Mouse (Mus musculus) intestine, embryonic 14.5 days (tissue): ENCODE data around the gene Gm42906. TPM values are rescaled to one million over a fixed set of nuclear protein-coding genes. Genes with fewer than 3 reads are reported as not detected.

ENCODE experiments used
- ATAC-seq: fragments of 200-750 bp; cut with Nextera tagmentation; replicated peaks from 2 replicates; pipeline ENCODE4 v1.8.0; 2017; ENCODE audit warnings: low read depth, moderate number of reproducible peaks, moderate TSS enrichment, moderate library complexity; ENCODE audit not compliant: low FRiP score, low TSS enrichment
- DNase-seq: peaks from one replicate; pipeline ENCODE4 v3.0.0-alpha.2; 2018; ENCODE audit warnings: low spot score
- H3K27ac ChIP-seq: fragments of 300-500 bp; sonication (generic); 2 replicates; pipeline ENCODE4 v1.5.1; 2014; ENCODE audit warnings: low read depth, mild to moderate bottlenecking, control low read depth
- H3K27me3 ChIP-seq: fragments of 300-500 bp; sonication (generic); replicated peaks from 2 replicates; pipeline ENCODE4 v1.6.1; 2014; ENCODE audit warnings: low read length, control low read depth; ENCODE audit not compliant: control insufficient read depth, insufficient read depth
- H3K36me3 ChIP-seq: fragments of 300-500 bp; sonication (generic); 2 replicates; pipeline ENCODE4 v1.6.1; 2014; ENCODE audit warnings: low read length, control low read depth; ENCODE audit not compliant: control insufficient read depth, insufficient read depth
- H3K4me1 ChIP-seq: fragments of 300-500 bp; sonication (generic); replicated peaks from 2 replicates; pipeline ENCODE4 v1.6.1; 2014; ENCODE audit warnings: low read length, control low read depth, mixed read lengths; ENCODE audit not compliant: control insufficient read depth, insufficient read depth
- H3K4me2 ChIP-seq: fragments of 300-500 bp; sonication (generic); 2 replicates; pipeline ENCODE4 v1.6.1; 2014; ENCODE audit warnings: low read length
- H3K4me3 ChIP-seq: fragments of 300-500 bp; sonication (generic); 2 replicates; pipeline ENCODE4 v1.5.1; 2014; ENCODE audit warnings: low read depth, low read length, control low read depth, mixed read lengths
- H3K9ac ChIP-seq: fragments of 300-500 bp; sonication (generic); 2 replicates; pipeline ENCODE4 v1.6.1; 2014; ENCODE audit warnings: mild to moderate bottlenecking, low read length
- H3K9me3 ChIP-seq: fragments of 300-500 bp; sonication (generic); 2 replicates; pipeline ENCODE4 v1.6.1; 2016; ENCODE audit warnings: low read length, control low read depth; ENCODE audit not compliant: control insufficient read depth
- WGBS: fragments of 180-500 bp; shearing (Covaris S2); extraction: QIAGEN DNeasy Blood & Tissue Kit; methylation state at CpG from one replicate; pipeline ENCODE4 v1.1.7; 2014; 5-methylcytosine and 5-hydroxymethylcytosine counted together
- polyA plus RNA-seq: library from polyadenylated mRNA; unstranded; fragments of >200 nt; fragmentation: Nextera tagmentation; extraction: Ambion mirVana; gene quantifications from 2 replicates; pipeline ENCODE4 v1.2.1, GENCODE M21; 2014

Gene Gm42906
- polyA plus RNA-seq, 1 experiment from 2014 or later = not detected

DNA sequence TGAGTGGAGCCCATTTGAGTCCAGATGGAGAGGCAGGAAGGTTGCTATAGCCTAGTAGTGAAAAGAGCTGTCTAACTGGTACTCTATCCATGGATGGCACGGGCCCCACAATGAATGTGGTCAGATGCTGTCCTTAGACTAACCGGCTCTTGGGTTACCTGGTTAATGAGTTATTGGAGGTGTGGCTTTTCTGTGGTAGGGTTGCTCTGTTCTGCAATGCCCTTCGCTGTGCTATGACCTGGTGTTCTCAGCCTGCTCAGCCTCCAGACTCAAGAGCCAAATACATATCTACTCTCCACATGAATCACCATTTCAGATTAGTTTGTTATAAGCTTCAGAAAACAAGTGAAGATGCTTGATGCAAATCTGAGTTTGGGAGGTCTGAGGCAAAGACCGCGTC is 385.1 kb downstream of the Gm42906 start:
- Histone ChIP-seq H3K4me3 (no peak overlapping the region), H3K36me3 (peaks cover 85% of the 10 kb centered on the region), H3K27me3 (no peaks in the 10 kb centered on the region), H3K4me1 (peaks cover 4% of the 10 kb centered on the region; the same call in 1 of the 2 replicates), H3K9me3 (no peaks in the 10 kb centered on the region), H3K27ac (no peak overlapping the region), H3K9ac (no peak overlapping the region), H3K4me2 (no peak overlapping the region)
- DNase-seq (no peak), ATAC-seq (no peak)
- WGBS = 89% methylated on average over 5 of the region's 5 CpGs

DNA sequence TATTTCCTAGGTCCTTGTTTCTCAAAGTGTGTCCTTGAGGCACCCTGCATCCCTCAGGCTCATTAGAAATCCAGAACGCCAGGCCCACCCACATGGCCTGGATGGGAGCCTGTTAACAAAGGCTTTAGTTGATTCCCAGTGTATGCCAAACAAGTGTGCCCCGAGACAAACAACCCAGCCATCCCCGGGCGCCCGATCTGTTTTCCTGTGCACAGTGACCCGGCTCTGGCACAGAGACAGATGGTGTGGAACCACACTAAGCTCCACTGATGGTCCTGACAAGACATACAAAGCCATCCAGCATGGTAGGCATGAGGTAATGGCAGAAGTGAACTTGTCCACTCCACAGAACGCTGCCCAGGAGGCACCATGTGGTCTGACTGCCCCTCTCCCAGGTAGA is 390.1 kb downstream of the Gm42906 start:
- Histone ChIP-seq H3K9ac (no peak overlapping the region), H3K4me1 (no peaks in the 10 kb centered on the region), H3K4me3 (no peak overlapping the region), H3K4me2 (no peak overlapping the region), H3K27me3 (no peaks in the 10 kb centered on the region), H3K9me3 (0 out of 2 replicates have a peak, but pooled peaks cover 4% of the 10 kb centered on the region), H3K36me3 (peaks cover 42% of the 10 kb centered on the region), H3K27ac (no peak overlapping the region)
- ATAC-seq (no peak), DNase-seq (no peak)
- WGBS = 87% methylated on average over 7 of the region's 7 CpGs

DNA sequence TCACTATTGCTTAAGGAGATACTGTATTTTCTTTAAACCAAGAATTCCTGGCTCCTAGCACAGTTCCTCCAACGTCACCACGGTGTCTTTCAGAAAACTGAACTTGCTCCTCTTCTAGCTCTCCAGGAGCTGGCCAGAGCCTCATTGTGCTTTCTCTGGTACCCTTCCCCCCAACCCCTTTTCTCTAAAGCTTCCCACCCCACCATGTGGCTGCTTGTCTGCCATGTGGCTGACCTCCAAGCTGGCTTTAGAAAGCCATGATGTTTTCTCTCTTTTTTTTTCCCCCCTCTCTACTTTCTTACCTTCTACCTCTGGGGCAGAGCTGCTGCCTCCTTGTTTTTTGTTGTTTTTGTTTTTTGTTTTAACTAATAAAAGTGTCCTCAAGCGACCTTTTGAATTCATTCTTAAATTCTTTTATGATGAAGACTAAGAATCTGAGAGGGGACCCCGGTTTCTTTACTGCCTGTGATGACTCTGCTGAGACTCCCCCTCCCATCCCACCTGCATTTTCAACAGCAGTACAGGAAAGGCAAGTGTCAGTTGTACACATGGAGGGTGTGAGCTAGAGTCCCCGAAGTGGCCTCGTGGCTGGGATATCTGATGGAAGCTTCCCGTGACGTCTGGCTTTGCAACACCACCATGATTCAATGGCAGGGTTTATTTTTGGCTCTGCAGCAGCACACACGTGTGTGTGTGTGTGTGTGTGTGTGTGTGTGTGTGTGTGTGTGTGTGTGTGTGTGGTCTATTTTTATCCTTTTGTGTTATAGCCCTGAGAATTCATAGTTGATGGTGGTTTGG is 393.0 kb downstream of the Gm42906 start:
- no peaks in the 10 kb centered on the region for H3K27me3 ChIP-seq
- no peak overlapping the region for H3K4me2 ChIP-seq
- no peak for ATAC-seq
- 0 out of 2 replicates have a peak, but pooled peaks cover 4% of the 10 kb centered on the region for H3K9me3 ChIP-seq
- no peaks in the 10 kb centered on the region for H3K4me1 ChIP-seq
- DNase-seq = no peak
- H3K4me3 ChIP-seq = no peak overlapping the region
- WGBS = 69% methylated on average over 9 of the region's 9 CpGs
- no peak overlapping the region for H3K27ac ChIP-seq
- H3K9ac ChIP-seq = no peak overlapping the region
- peaks cover 18% of the 10 kb centered on the region for H3K36me3 ChIP-seq

DNA sequence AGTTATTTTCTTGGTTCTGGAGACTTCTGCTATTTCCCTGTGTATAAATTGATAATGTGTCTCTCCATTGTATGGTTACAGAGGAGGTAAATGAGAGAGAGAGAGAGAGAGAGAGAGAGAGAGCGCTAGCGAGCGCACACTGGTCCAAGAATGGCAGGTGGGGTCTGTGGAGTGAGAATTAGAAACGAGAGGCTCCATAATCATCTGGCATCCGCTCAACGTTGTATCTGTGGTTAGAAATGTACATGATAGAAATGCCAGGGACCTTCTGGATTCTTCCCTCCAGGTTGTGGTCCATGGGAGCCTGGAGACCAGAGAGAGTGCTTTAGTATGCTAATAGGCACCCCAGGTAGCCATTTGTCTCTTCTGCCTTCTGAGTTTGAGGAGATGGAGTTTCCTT is 399.1 kb downstream of the Gm42906 start:
- Histone ChIP-seq H3K36me3 (no peaks in the 10 kb centered on the region), H3K9me3 (0 out of 2 replicates have a peak, but pooled peaks cover 4% of the 10 kb centered on the region), H3K27ac (no peak overlapping the region), H3K4me3 (no peak overlapping the region), H3K4me1 (no peaks in the 10 kb centered on the region), H3K27me3 (no peaks in the 10 kb centered on the region), H3K9ac (no peak overlapping the region), H3K4me2 (no peak overlapping the region)
- DNase-seq = no peak
- 74% methylated on average over 6 of the region's 6 CpGs for WGBS
- ATAC-seq = no peak

DNA sequence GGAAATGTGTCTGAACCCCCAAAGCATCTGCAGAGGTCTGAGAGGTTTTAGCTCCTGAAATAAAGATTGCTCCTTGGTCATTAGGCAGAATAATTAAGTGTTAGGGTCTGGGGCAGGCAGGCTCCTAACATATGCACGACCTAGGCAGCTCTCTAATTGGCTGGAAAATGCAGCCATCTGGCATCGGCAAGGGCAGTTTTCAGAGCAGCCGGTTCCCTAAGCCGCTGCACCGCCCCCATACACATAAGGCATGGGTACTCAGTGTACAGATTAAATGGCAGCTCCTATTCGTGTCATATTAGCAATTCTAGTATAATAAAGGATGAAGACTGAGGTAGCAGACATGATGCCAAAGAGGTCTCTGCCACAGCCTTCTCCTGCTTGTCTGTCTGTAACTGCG is 400.8 kb downstream of the Gm42906 start:
- H3K9ac ChIP-seq = no peak overlapping the region
- no peaks in the 10 kb centered on the region for H3K27me3 ChIP-seq
- ATAC-seq (no peak), DNase-seq (no peak)
- H3K36me3 ChIP-seq = no peaks in the 10 kb centered on the region
- WGBS = 56% methylated on average over 7 of the region's 7 CpGs
- no peaks in the 10 kb centered on the region for H3K9me3 ChIP-seq
- no peak overlapping the region for H3K4me2 ChIP-seq
- H3K4me1 ChIP-seq = peaks cover 9% of the 10 kb centered on the region
- no peak overlapping the region for H3K27ac ChIP-seq
- H3K4me3 ChIP-seq = no peak overlapping the region

DNA sequence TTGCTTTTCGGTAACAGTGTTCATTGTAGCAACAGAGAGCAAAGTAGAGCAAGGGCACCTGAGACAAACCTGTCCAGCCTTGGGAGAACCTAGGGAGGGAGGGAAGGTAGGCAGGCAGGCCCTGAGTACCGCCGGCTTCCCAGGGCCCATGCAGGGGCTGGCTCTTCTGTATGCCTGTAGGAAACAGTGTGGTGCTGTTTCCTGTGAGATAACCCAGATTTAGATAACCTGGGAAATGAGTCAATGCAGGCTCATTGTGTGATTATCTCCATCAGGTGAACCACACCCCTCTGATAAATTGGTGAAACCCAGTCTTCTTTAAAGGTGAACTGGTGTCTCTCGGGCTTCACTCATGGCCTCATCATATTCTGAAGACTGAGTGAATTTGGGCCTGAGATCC is 401.9 kb downstream of the Gm42906 start:
- ATAC-seq = no peak

DNA sequence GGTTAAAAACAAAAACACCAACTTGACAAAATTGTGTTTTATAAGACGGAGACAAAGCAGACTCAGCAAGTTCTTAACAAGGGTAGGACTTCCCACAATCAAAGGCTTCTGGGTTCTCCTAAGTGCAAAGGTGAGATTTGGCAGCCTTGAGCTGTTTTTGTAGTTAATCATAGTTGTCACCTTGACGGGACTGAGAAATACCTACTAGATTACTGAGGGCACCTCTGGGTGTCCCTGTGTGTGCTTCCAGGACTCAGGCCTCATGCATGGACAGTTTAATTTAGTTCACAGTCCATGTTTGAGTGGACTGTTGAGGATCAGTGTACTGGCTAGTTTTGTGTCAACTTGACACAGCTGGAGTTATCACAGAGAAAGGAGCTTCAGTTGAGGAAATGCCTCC is 403.5 kb downstream of the Gm42906 start:
- no peak for ATAC-seq

More for the DNA sequence above, 401.9 kb downstream of the Gm42906 start:
- H3K36me3 ChIP-seq = no peaks in the 10 kb centered on the region
- no peaks in the 10 kb centered on the region for H3K27me3 ChIP-seq
- H3K9me3 ChIP-seq = no peaks in the 10 kb centered on the region
- peaks cover 9% of the 10 kb centered on the region for H3K4me1 ChIP-seq
- DNase-seq = no peak
- no peak overlapping the region for H3K27ac ChIP-seq
- H3K9ac ChIP-seq = no peak overlapping the region
- H3K4me3 ChIP-seq = no peak overlapping the region
- H3K4me2 ChIP-seq = no peak overlapping the region
- WGBS = 86% methylated on average over 4 of the region's 4 CpGs

DNA sequence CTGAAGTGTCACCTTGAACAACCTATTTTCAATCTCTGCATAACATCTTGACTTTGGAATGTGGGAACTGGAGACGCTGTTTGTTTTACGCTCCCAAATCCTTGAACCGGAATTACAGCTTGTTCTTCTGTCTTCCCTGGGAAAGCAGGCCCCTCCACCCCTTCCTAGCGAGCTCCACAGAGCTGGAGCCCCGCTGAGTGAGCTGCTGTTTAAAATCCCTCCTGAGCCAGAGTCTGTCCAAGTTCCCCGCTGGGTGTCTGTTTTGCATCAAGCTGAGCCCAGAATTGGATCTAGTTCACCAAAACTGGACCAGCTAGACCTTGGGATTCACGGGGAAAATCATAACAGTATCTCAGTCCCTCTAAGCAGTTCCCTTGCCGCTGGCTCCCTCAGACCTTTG is 404.5 kb downstream of the Gm42906 start:
- Histone ChIP-seq H3K36me3 (no peaks in the 10 kb centered on the region), H3K4me3 (no peak overlapping the region), H3K27me3 (no peaks in the 10 kb centered on the region), H3K27ac (peak overlapping the region; percentile 45), H3K9me3 (no peaks in the 10 kb centered on the region), H3K4me2 (peak overlapping the region; percentile 18), H3K4me1 (peaks cover 19% of the 10 kb centered on the region), H3K9ac (no peak overlapping the region)
- WGBS = 4% methylated on average over 8 of the region's 8 CpGs
- DNase-seq = peak; percentile 75
- peak; percentile 53 for ATAC-seq

More for the DNA sequence above, 403.5 kb downstream of the Gm42906 start:
- DNase-seq = no peak
- Histone ChIP-seq H3K9me3 (no peaks in the 10 kb centered on the region), H3K36me3 (no peaks in the 10 kb centered on the region), H3K27ac (peak overlapping the region; percentile 45), H3K4me2 (no peak overlapping the region), H3K27me3 (no peaks in the 10 kb centered on the region), H3K4me1 (peaks cover 15% of the 10 kb centered on the region), H3K4me3 (no peak overlapping the region), H3K9ac (no peak overlapping the region)
- 75% methylated on average over 2 of the region's 2 CpGs for WGBS

DNA sequence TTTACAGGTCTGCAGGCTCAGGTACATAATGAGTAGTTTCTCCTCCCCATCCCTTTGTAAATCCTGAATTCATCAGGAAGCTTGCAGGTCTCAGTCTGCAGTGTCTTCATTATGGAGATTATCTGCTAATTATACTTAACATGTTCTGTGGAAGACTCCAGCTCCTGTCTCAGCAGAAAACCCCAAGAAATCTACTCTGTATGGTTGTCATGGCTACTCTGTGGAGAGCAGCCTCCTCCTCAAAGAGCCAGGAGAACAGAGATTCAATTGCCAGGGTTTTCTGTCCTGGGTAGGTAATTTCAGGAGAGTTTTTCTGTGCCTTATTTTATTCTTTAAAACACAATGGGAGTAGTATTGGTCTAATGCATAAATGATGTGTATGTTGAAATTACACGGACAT is 405.0 kb downstream of the Gm42906 start:
- peak overlapping the region; percentile 45 for H3K27ac ChIP-seq

More for the DNA sequence above, 405.0 kb downstream of the Gm42906 start:
- Histone ChIP-seq H3K9me3 (no peaks in the 10 kb centered on the region), H3K4me2 (peak overlapping the region; percentile 18; the same call in 1 of the 2 replicates), H3K27me3 (no peaks in the 10 kb centered on the region), H3K9ac (no peak overlapping the region), H3K36me3 (no peaks in the 10 kb centered on the region), H3K4me3 (no peak overlapping the region), H3K4me1 (peaks cover 19% of the 10 kb centered on the region)
- DNase-seq = no peak
- 12% methylated on average over 1 of the region's 1 CpGs for WGBS
- no peak for ATAC-seq
